Mouse (Mus musculus): ENCODE results near the gene Nags.

Nags gene

GRCm38 (mm10) chr11:102145471-102146001, at the start of gene Nags:
Gene Nags (plus strand): TSS chr11:102145513.
- in situ Hi-C loops (cut with MboI, MseI), result loop anchor here (5.0 kb wide), 1 partner anchor 88 kb away; no protein-coding TSS in a partner anchor

- in situ Hi-C loops (cut with MboI, MseI), result no loop called here
Measured at GRCm38 (mm10) chr11:102095676-102096075, 49.6 kb upstream of the Nags start.

GRCm38 (mm10) chr11:102096446-102096845, 48.9 kb upstream of the Nags start:
- in situ Hi-C loops (cut with MboI, MseI), result no loop called here

GRCm38 (mm10) chr11:102096887-102097391, 48.4 kb upstream of the Nags start:
- in situ Hi-C loops (cut with MboI, MseI), result no loop called here

GRCm38 (mm10) chr11:102101219-102101618, 44.1 kb upstream of the Nags start, which contains the start of gene Ppy:
Gene Ppy (minus strand): TSS chr11:102101319.
- in situ Hi-C loops (cut with MboI, MseI), result no loop called here

GRCm38 (mm10) chr11:102102485-102103258, 42.6 kb upstream of the Nags start:
- in situ Hi-C loops (cut with MboI, MseI), result no loop called here

- in situ Hi-C loops (cut with MboI, MseI), result no loop called here
Measured at GRCm38 (mm10) chr11:102106911-102107310, 38.4 kb upstream of the Nags start.

- in situ Hi-C loops (cut with MboI, MseI), result no loop called here
Measured at GRCm38 (mm10) chr11:102107732-102108131, 37.6 kb upstream of the Nags start, which contains the start of gene Pyy. Gene Pyy (minus strand): TSS chr11:102107832.

GRCm38 (mm10) chr11:102111576-102111975, 33.7 kb upstream of the Nags start:
- in situ Hi-C loops (cut with MboI, MseI), result no loop called here

- in situ Hi-C loops (cut with MboI, MseI), result no loop called here
Measured at GRCm38 (mm10) chr11:102116241-102116640, 29.1 kb upstream of the Nags start.

GRCm38 (mm10) chr11:102117386-102117785, 27.9 kb upstream of the Nags start:
- in situ Hi-C loops (cut with MboI, MseI), result no loop called here

GRCm38 (mm10) chr11:102134516-102134915, 10.8 kb upstream of the Nags start:
- in situ Hi-C loops (cut with MboI, MseI), result no loop called here

- in situ Hi-C loops (cut with MboI, MseI), result no loop called here
Measured at GRCm38 (mm10) chr11:102137625-102138446, 7.5 kb upstream of the Nags start.

GRCm38 (mm10) chr11:102138447-102138740, 6.9 kb upstream of the Nags start:
- in situ Hi-C loops (cut with MboI, MseI), result no loop called here

GRCm38 (mm10) chr11:102140508-102140907, 4.8 kb upstream of the Nags start:
- in situ Hi-C loops (cut with MboI, MseI), result no loop called here

- in situ Hi-C loops (cut with MboI, MseI), result no loop called here
Measured at GRCm38 (mm10) chr11:102142355-102142754, 3.0 kb upstream of the Nags start.

GRCm38 (mm10) chr11:102144957-102145470, 299 bp upstream of the Nags start:
- in situ Hi-C loops (cut with MboI, MseI), result loop anchor here (5.0 kb wide), 1 partner anchor 88 kb away; no protein-coding TSS in a partner anchor

GRCm38 (mm10) chr11:102146005-102146404, 692 bp downstream of the Nags start:
- in situ Hi-C loops (cut with MboI, MseI), result loop anchor here (5.0 kb wide), 1 partner anchor 89 kb away; no protein-coding TSS in a partner anchor

- in situ Hi-C loops (cut with MboI, MseI), result loop anchor here (5.0 kb wide), 1 partner anchor 89 kb away; no protein-coding TSS in a partner anchor
Measured at GRCm38 (mm10) chr11:102146531-102146930, 1.2 kb downstream of the Nags start.

- in situ Hi-C loops (cut with MboI, MseI), result loop anchor here (5.0 kb wide), 1 partner anchor 90 kb away; no protein-coding TSS in a partner anchor
Measured at GRCm38 (mm10) chr11:102147213-102147989, 2.1 kb downstream of the Nags start.
